Mouse (Mus musculus): ENCODE data around the gene Klhdc10. TPM values are rescaled to one million over a fixed set of nuclear protein-coding genes. Genes with fewer than 3 reads are reported as not detected.
A peak's percentile ranks its signal among the peaks of the same experiment; 100 is the strongest.
"Not testable (repeated sequence)": the region's sequence is repeated elsewhere in the genome, so short reads cannot be mapped to it uniquely, and the experiment has no call there.

Klhdc10 gene
- polyA plus RNA-seq, 1 experiment from 2014 or later = 27.8 TPM

GRCm38 (mm10) chr6:30372627-30373369 is 28.9 kb upstream of the Klhdc10 start:
- H3K9me3 ChIP-seq = no peaks in the 10 kb centered on the region
- H3K4me2 ChIP-seq = no peak overlapping the region
- ATAC-seq (ENCODE audit: low read depth) = no peak
- no peaks in the 10 kb centered on the region for H3K4me1 ChIP-seq (replicated peaks)
- H3K36me3 ChIP-seq = peaks cover 94% of the 10 kb centered on the region
- H3K27ac ChIP-seq (replicated peaks) = no peak overlapping the region
- H3K9ac ChIP-seq = no peak overlapping the region
- H3K4me3 ChIP-seq = no peak overlapping the region
- H3K27me3 ChIP-seq = no peaks in the 10 kb centered on the region
- 95% methylated on average over 17 of the region's 17 CpGs for WGBS

DNA sequence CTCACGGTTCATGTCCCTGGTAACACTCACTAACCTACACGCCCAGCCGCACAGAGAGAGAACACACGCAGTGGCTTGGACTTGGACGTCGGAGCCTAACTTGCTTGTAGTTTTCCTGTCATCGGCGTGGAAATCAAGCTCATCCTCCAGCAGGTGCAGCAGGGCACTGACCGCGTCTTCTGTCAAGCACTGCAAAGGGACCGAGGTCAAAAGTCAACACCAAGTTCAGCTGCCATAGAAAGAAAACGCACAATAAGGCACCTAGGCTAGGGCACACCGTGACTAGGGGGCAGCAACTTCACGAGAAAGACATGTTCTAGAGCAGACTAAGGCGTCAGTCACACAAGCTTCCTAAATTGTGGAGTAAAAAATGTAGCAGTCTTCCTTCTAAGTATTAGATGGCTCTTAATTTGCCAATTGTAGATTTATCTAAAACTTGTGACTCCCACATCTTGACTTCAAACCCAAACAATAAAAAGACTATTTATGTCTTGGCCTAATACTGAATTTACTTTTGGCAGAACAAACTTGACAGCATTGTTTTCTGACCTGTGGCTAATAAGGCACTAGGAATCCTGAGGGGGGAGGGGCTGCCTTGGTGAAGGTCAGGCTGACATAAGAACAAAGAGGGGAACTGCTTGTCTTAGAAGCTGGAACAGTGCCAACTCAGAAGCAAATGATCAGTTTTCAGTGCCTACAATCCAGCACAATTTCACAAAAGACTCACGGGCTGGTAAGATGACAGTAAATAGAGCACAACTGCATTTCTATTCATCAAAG is 26.7 kb upstream of the Klhdc10 start:
- no peak overlapping the region for H3K27ac ChIP-seq (replicated peaks)
- WGBS = 87% methylated on average over 16 of the region's 16 CpGs
- no peak overlapping the region for H3K9ac ChIP-seq
- no peak for ATAC-seq (ENCODE audit: low read depth)
- no peak overlapping the region for H3K4me3 ChIP-seq
- H3K4me1 ChIP-seq (replicated peaks) = no peaks in the 10 kb centered on the region
- H3K27me3 ChIP-seq = no peaks in the 10 kb centered on the region
- H3K36me3 ChIP-seq = peaks cover 89% of the 10 kb centered on the region
- no peak overlapping the region for H3K4me2 ChIP-seq
- H3K9me3 ChIP-seq = no peaks in the 10 kb centered on the region

- no peak overlapping the region for H3K4me3 ChIP-seq
- no peak overlapping the region for H3K9ac ChIP-seq
- ATAC-seq (ENCODE audit: low read depth) = no peak
- no peak overlapping the region for H3K4me2 ChIP-seq
- H3K36me3 ChIP-seq = peaks cover 89% of the 10 kb centered on the region
- no peaks in the 10 kb centered on the region for H3K4me1 ChIP-seq (replicated peaks)
- H3K27ac ChIP-seq (replicated peaks) = no peak overlapping the region
- no peaks in the 10 kb centered on the region for H3K9me3 ChIP-seq
- 86% methylated on average over 1 of the region's 1 CpGs for WGBS
- no peaks in the 10 kb centered on the region for H3K27me3 ChIP-seq
Observed at GRCm38 (mm10) chr6:30375791-30376190, 25.9 kb upstream of the Klhdc10 start.

- no peak overlapping the region for H3K4me3 ChIP-seq
- H3K9me3 ChIP-seq = no peaks in the 10 kb centered on the region
- ATAC-seq (ENCODE audit: low read depth) = no peak
- no peak overlapping the region for H3K27ac ChIP-seq (replicated peaks)
- H3K4me2 ChIP-seq = no peak overlapping the region
- H3K4me1 ChIP-seq (replicated peaks) = no peaks in the 10 kb centered on the region
- no peaks in the 10 kb centered on the region for H3K27me3 ChIP-seq
- no peak overlapping the region for H3K9ac ChIP-seq
- WGBS = 74% methylated on average over 3 of the region's 3 CpGs
- H3K36me3 ChIP-seq = peaks cover 89% of the 10 kb centered on the region
Observed at GRCm38 (mm10) chr6:30381116-30381515, 20.6 kb upstream of the Klhdc10 start.

DNA sequence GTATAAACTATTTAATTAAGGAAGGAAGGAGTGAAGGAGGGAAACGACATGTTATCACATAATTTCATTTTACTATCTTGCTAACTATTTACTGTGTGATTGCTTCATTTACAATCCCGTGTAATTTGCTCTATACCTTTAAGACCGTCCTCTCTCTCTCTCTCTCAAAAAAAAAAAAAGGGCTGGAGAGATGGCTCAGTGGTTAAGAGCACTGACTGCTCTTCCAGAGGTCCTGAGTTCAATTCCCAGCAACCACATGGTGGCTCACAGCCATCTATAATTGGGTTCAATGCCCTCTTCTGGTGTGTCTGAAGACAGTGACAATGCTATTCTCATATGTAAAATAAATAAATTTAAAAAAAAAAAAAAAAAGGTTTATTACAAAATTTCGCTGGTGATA is 11.4 kb upstream of the Klhdc10 start:
- Histone ChIP-seq H3K4me1 (replicated peaks) (peaks cover 11% of the 10 kb centered on the region), H3K4me3 (peak overlapping the region; percentile 74), H3K9ac (peak overlapping the region; percentile 82), H3K4me2 (peak overlapping the region; percentile 57), H3K36me3 (peaks cover 21% of the 10 kb centered on the region)
- H3K27me3 ChIP-seq; H3K9me3 ChIP-seq; H3K27ac ChIP-seq (replicated peaks): not testable (repeated sequence)
- WGBS = 22% methylated on average over 4 of the region's 4 CpGs
- ATAC-seq (ENCODE audit: low read depth) = peak; percentile 24

DNA sequence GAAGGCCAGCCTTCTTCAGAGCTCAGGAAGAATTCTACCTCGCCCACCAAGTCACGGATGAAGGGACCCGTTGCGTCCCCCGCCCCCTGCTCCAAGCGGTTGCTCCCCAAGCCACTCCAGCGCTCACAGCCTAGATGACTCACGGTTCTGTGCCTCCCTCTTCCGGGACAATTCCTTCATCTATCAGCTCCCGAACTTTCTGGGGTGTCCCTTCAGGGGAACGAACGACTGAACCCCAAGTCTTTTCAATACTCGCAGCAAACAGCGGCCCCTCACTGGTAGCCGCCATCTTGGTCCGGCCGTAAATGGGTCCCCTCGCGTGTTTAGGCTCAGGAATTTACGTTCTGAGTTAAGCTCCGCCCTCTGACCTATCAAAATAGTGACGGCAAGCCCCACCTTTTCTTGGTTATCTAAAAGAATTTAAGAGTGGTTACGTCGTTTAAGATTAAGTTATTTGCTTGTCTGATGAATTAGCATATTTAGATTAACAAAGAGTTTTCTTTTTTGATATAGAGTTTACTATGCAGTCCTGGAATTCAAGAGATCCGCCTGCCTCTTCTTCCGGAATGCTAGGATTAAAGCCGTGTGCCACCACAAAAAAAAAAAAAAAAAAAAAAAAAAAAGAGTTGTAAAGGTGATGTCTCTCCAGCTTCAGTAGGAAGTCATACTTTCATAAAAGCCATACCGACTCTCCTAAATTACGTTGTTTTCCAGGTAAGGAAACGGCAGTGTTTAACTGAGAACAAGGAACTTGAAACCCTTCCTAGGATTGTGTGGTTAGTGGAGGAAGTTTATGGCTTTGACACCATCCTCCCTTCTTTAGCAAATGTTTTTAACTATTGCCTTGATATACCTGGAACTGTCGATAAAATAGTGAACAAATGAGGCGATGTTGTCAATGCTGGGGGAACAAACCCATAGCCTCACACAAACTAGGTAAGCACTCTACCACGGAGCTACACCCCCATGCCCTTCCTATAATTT is 10.7 kb upstream of the Klhdc10 start, which contains the start of gene Zc3hc1:
TSS of gene Zc3hc1 (minus strand) at position 315 of the 984 bp plus-strand sequence.
- H3K9ac ChIP-seq = peak within 1 kb of the TSS; percentile 82
- peaks cover 14% of the 10 kb centered on the region for H3K36me3 ChIP-seq
- peak within 1 kb of the TSS; percentile 57 for H3K4me2 ChIP-seq
- no peaks in the 10 kb centered on the region for H3K9me3 ChIP-seq
- H3K4me1 ChIP-seq (replicated peaks) = peaks cover 11% of the 10 kb centered on the region
- WGBS = 16% methylated on average over 33 of the region's 33 CpGs
- H3K27ac ChIP-seq (replicated peaks) = peak within 1 kb of the TSS; percentile 63
- peak; percentile 87 for ATAC-seq (ENCODE audit: low read depth)
- no peaks in the 10 kb centered on the region for H3K27me3 ChIP-seq
- peak within 1 kb of the TSS; percentile 74 for H3K4me3 ChIP-seq

GRCm38 (mm10) chr6:30391996-30392395 is 9.7 kb upstream of the Klhdc10 start:
- Histone ChIP-seq H3K4me1 (replicated peaks) (peaks cover 11% of the 10 kb centered on the region), H3K4me3 (no peak overlapping the region), H3K27ac (replicated peaks) (no peak overlapping the region), H3K4me2 (no peak overlapping the region), H3K27me3 (no peaks in the 10 kb centered on the region), H3K9me3 (no peaks in the 10 kb centered on the region), H3K36me3 (peaks cover 4% of the 10 kb centered on the region), H3K9ac (no peak overlapping the region)
- WGBS = 89% methylated on average over 7 of the region's 7 CpGs
- no peak for ATAC-seq (ENCODE audit: low read depth)

- Histone ChIP-seq H3K27me3 (no peaks in the 10 kb centered on the region), H3K9me3 (no peaks in the 10 kb centered on the region), H3K36me3 (no peaks in the 10 kb centered on the region), H3K4me2 (peak overlapping the region; percentile 57), H3K27ac (replicated peaks) (peak overlapping the region; percentile 98), H3K9ac (peak overlapping the region; percentile 71), H3K4me1 (replicated peaks) (peaks cover 14% of the 10 kb centered on the region), H3K4me3 (no peak overlapping the region)
- WGBS = 87% methylated on average over 5 of the region's 5 CpGs
- no peak for ATAC-seq (ENCODE audit: low read depth)
Observed at GRCm38 (mm10) chr6:30400146-30400545, 1.5 kb upstream of the Klhdc10 start.

GRCm38 (mm10) chr6:30400716-30401115 is 952 bp upstream of the Klhdc10 start:
- no peak for ATAC-seq (ENCODE audit: low read depth)
- Histone ChIP-seq H3K9ac (peak overlapping the region; percentile 71), H3K36me3 (no peaks in the 10 kb centered on the region), H3K4me3 (peak overlapping the region; percentile 93), H3K27me3 (no peaks in the 10 kb centered on the region), H3K9me3 (no peaks in the 10 kb centered on the region), H3K4me1 (replicated peaks) (peaks cover 14% of the 10 kb centered on the region), H3K27ac (replicated peaks) (peak overlapping the region; percentile 98), H3K4me2 (peak overlapping the region; percentile 57)
- WGBS = 9% methylated on average over 7 of the region's 7 CpGs

GRCm38 (mm10) chr6:30402091-30402491 is 423 bp downstream of the Klhdc10 start:
- H3K4me3 ChIP-seq = peak overlapping the region; percentile 93
- no peak; the same call in none of the 2 replicates for ATAC-seq (ENCODE audit: low read depth)
- H3K36me3 ChIP-seq = no peaks in the 10 kb centered on the region
- peaks cover 14% of the 10 kb centered on the region for H3K4me1 ChIP-seq (replicated peaks)
- H3K9me3 ChIP-seq = no peaks in the 10 kb centered on the region
- no peaks in the 10 kb centered on the region for H3K27me3 ChIP-seq
- H3K27ac ChIP-seq (replicated peaks) = peak overlapping the region; percentile 98
- under 1% methylated on average over 29 of the region's 29 CpGs for whole genome bisulfite sequencing
- peak overlapping the region; percentile 68 for H3K4me2 ChIP-seq
- peak overlapping the region; percentile 92 for H3K9ac ChIP-seq

DNA sequence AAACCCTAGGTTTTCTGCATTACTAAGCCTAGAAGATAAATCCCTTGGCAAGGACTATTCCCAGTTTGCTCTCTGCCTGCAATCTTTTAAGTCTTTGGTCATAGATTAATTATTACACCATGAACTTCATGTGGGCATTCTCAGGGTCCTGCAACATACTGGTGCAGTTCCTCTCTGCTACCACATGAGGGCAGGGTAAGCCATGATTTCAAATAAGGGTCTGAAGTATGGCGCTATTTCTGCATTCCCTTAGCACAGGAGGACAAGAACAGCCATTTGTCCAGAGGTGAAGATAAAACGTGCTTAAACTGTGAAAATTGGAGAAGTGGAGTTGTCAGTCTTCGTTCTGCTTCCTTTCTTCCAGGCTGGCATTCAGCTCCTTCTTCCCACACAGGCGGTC is 1.8 kb downstream of the Klhdc10 start:
- Histone ChIP-seq H3K4me3 (peak overlapping the region; percentile 36), H3K27ac (replicated peaks) (no peak overlapping the region), H3K36me3 (no peaks in the 10 kb centered on the region), H3K4me2 (peak overlapping the region; percentile 56), H3K4me1 (replicated peaks) (peaks cover 14% of the 10 kb centered on the region), H3K9me3 (no peaks in the 10 kb centered on the region), H3K9ac (peak overlapping the region; percentile 69), H3K27me3 (no peaks in the 10 kb centered on the region)
- ATAC-seq (ENCODE audit: low read depth) = no peak
- WGBS = 17% methylated on average over 4 of the region's 4 CpGs
